ENCODE assay signal across 37 mouse cellular contexts in genomic region chr1:166146626-166147025, GRCm38 (mm10). TPM values are rescaled to one million over a fixed set of nuclear protein-coding genes. Genes with fewer than 3 reads are reported as not detected.
"Had no signal": no experiment of that assay in that cellular context is flagged by ENCODE, and none has a peak within 500 bp of the region (broad histone marks: within the 10 kb centered on the region; RNA-seq: fewer than 3 reads in every experiment).

No protein-coding gene starts in this region.

- H3K9ac ChIP-seq: heart, embryonic 12.5 days; hindbrain, embryonic 13.5 days; hindbrain, embryonic 15.5 days; intestine, embryonic 15.5 days; kidney, embryonic 15.5 days; limb, embryonic 12.5 days; liver, embryonic 13.5 days; liver, embryonic 15.5 days; liver, postnatal 0 days had no signal

- H3K4me3 ChIP-seq: heart, embryonic 10.5 days; heart, embryonic 12.5 days; hindbrain, embryonic 10.5 days; hindbrain, embryonic 13.5 days; hindbrain, embryonic 15.5 days; intestine, embryonic 15.5 days; kidney, embryonic 15.5 days; limb, embryonic 10.5 days; limb, embryonic 12.5 days; liver, embryonic 13.5 days; liver, embryonic 15.5 days had no signal

- H3K36me3 ChIP-seq: heart, embryonic 10.5 days; heart, embryonic 12.5 days; hindbrain, embryonic 10.5 days; hindbrain, embryonic 13.5 days; hindbrain, embryonic 15.5 days; intestine, embryonic 15.5 days; kidney, embryonic 15.5 days; limb, embryonic 10.5 days; limb, embryonic 12.5 days; liver, embryonic 13.5 days; liver, embryonic 15.5 days had no signal

- DNase-seq: gastrocnemius, postnatal 25 days; heart, adult 18-20 months; heart, postnatal 10 days; heart, postnatal 4 days; kidney, adult 2 months; kidney, adult 9 months; kidney, postnatal 14 days; kidney, postnatal 36 days; layer of hippocampus, adult 9-11 months; layer of hippocampus, postnatal 36 days; liver; liver, embryonic 13.5 days; liver, postnatal 0 days had no signal

- H3K27me3 ChIP-seq: heart, embryonic 12.5 days; hindbrain, embryonic 15.5 days; intestine, embryonic 15.5 days; kidney, embryonic 15.5 days; limb, embryonic 12.5 days; liver, embryonic 13.5 days; liver, embryonic 15.5 days had no signal

- H3K27ac ChIP-seq: heart, embryonic 10.5 days; hindbrain, embryonic 10.5 days; hindbrain, embryonic 13.5 days; hindbrain, embryonic 15.5 days; intestine, embryonic 15.5 days; kidney, embryonic 15.5 days; kidney, postnatal 0 days; limb, embryonic 10.5 days; limb, embryonic 12.5 days; liver, embryonic 13.5 days; liver, embryonic 15.5 days had no signal

- H3K4me2 ChIP-seq: heart, embryonic 12.5 days; hindbrain, embryonic 13.5 days; hindbrain, embryonic 15.5 days; intestine, embryonic 15.5 days; kidney, embryonic 15.5 days; limb, embryonic 12.5 days; liver, embryonic 11.5 days; liver, embryonic 13.5 days; liver, embryonic 15.5 days had no signal

- ATAC-seq: inflammation-experienced regulatory T-cells, adult 6 months; intestine, embryonic 15.5 days; intestine, postnatal 0 days; liver, postnatal 0 days had no signal

- H3K9me3 ChIP-seq: heart, embryonic 10.5 days; hindbrain, embryonic 10.5 days; hindbrain, embryonic 13.5 days; hindbrain, embryonic 15.5 days; intestine, embryonic 15.5 days; kidney, embryonic 15.5 days; limb, embryonic 10.5 days; limb, embryonic 12.5 days; liver, embryonic 13.5 days; liver, embryonic 15.5 days had no signal

- H3K4me1 ChIP-seq: hindbrain, embryonic 10.5 days; hindbrain, embryonic 15.5 days; intestine, embryonic 15.5 days; kidney, embryonic 15.5 days; limb, embryonic 10.5 days; limb, embryonic 12.5 days had no signal

RNA-seq across cellular contexts. Expression of gene Gpa33, which starts 16.6 kb away (rescaled TPM):
- total RNA-seq: gastrocnemius, adult 18-20 months; gastrocnemius, adult 8-10 months; gastrocnemius, postnatal 25 days; heart, adult 18-20 months; heart, adult 8-10 months; heart, postnatal 10 days; heart, postnatal 25 days; heart, postnatal 4 days; layer of hippocampus, adult 18-20 months; layer of hippocampus, postnatal 14 days; layer of hippocampus, postnatal 36 days; left cerebral cortex, adult 18-20 months; left cerebral cortex, adult 8-10 months; left cerebral cortex, postnatal 10 days; left cerebral cortex, postnatal 25 days had no signal
- polyA plus RNA-seq: hindbrain, embryonic 15.5 days; inflammation-experienced regulatory T-cells, adult 6 months; liver, embryonic 11.5 days; liver, embryonic 13.5 days; liver, postnatal 0 days had no signal

RNA-seq across cellular contexts. Expression of gene Dusp27, which starts 18.9 kb away (rescaled TPM):
- total RNA-seq: layer of hippocampus, postnatal 36 days had no signal
- polyA plus RNA-seq: inflammation-experienced regulatory T-cells, adult 6 months had no signal
